Mouse (Mus musculus): ENCODE results near the gene Oosp2.
A peak's percentile ranks its signal among the peaks of the same experiment; 100 is the strongest.

Gene Oosp2

GRCm38 (mm10) chr19:11660459-11660858, at the start of gene Oosp2:
Gene Oosp2 (minus strand): TSS chr19:11660559.
- DNase-seq (ENCODE audit: low spot score): no peak

GRCm38 (mm10) chr19:11698342-11698741, 38.0 kb upstream of the Oosp2 start:
- DNase-seq (ENCODE audit: low spot score): no peak

- no peak for DNase-seq (ENCODE audit: low spot score)
These were observed 36.4 kb upstream of the Oosp2 start, which contains the start of gene Oosp3 for GRCm38 (mm10) chr19:11696755-11697154. Gene Oosp3 (plus strand): TSS chr19:11697055.

- no peak for DNase-seq (ENCODE audit: low spot score)
These were observed 31.1 kb upstream of the Oosp2 start for GRCm38 (mm10) chr19:11691454-11691853.

- no peak for DNase-seq (ENCODE audit: low spot score)
These were observed 30.5 kb upstream of the Oosp2 start, which contains the start of gene Oosp1 for GRCm38 (mm10) chr19:11690839-11691238. Gene Oosp1 (minus strand): TSS chr19:11691150.

GRCm38 (mm10) chr19:11661562-11661961, 1.2 kb upstream of the Oosp2 start:
- no peak for DNase-seq (ENCODE audit: low spot score)

- no peak for DNase-seq (ENCODE audit: low spot score)
These were observed 1.2 kb downstream of the Oosp2 start for GRCm38 (mm10) chr19:11659142-11659541.

GRCm38 (mm10) chr19:11649564-11649963, 10.8 kb downstream of the Oosp2 start:
- DNase-seq (ENCODE audit: low spot score): no peak

- no peak for DNase-seq (ENCODE audit: low spot score)
These were observed 14.2 kb downstream of the Oosp2 start for GRCm38 (mm10) chr19:11646166-11646565.

- no peak for DNase-seq (ENCODE audit: low spot score)
These were observed 19.6 kb downstream of the Oosp2 start, which contains the start of gene Ms4a3 for GRCm38 (mm10) chr19:11640732-11641131. Gene Ms4a3 (minus strand): TSS chr19:11640851.

- no peak for DNase-seq (ENCODE audit: low spot score)
These were observed 21.3 kb downstream of the Oosp2 start for GRCm38 (mm10) chr19:11639038-11639437.

- no peak for DNase-seq (ENCODE audit: low spot score)
These were observed 24.8 kb downstream of the Oosp2 start for GRCm38 (mm10) chr19:11635572-11635971.

- DNase-seq (ENCODE audit: low spot score): no peak
These were observed 26.0 kb downstream of the Oosp2 start for GRCm38 (mm10) chr19:11634330-11634729.

- DNase-seq (ENCODE audit: low spot score): no peak
These were observed 26.6 kb downstream of the Oosp2 start for GRCm38 (mm10) chr19:11633732-11634131.

GRCm38 (mm10) chr19:11625231-11625630, 35.1 kb downstream of the Oosp2 start:
- DNase-seq (ENCODE audit: low spot score): no peak

GRCm38 (mm10) chr19:11624800-11625199, 35.6 kb downstream of the Oosp2 start:
- DNase-seq (ENCODE audit: low spot score): peak; percentile 8

GRCm38 (mm10) chr19:11623551-11623950, 36.8 kb downstream of the Oosp2 start, which contains the start of gene Ms4a2:
Gene Ms4a2 (minus strand): TSS chr19:11623719.
- no peak for DNase-seq (ENCODE audit: low spot score)

- DNase-seq (ENCODE audit: low spot score): no peak
These were observed 42.4 kb downstream of the Oosp2 start for GRCm38 (mm10) chr19:11617983-11618382.

- DNase-seq (ENCODE audit: low spot score): no peak
These were observed 45.6 kb downstream of the Oosp2 start for GRCm38 (mm10) chr19:11614805-11615204.

GRCm38 (mm10) chr19:11613776-11614443, 46.4 kb downstream of the Oosp2 start:
- DNase-seq (ENCODE audit: low spot score): no peak

- no peak for DNase-seq (ENCODE audit: low spot score)
These were observed 47.3 kb downstream of the Oosp2 start for GRCm38 (mm10) chr19:11613084-11613483.

GRCm38 (mm10) chr19:11612293-11612692, 48.1 kb downstream of the Oosp2 start:
- peak; percentile 25 for DNase-seq (ENCODE audit: low spot score)

GRCm38 (mm10) chr19:11611541-11611945, 48.8 kb downstream of the Oosp2 start:
- peak; percentile 84 for DNase-seq (ENCODE audit: low spot score)

- peak; percentile 51 for DNase-seq (ENCODE audit: low spot score)
These were observed 52.2 kb downstream of the Oosp2 start for GRCm38 (mm10) chr19:11608172-11608571.
